Mouse (Mus musculus) spleen, adult 18-20 months (tissue): Measurements from ENCODE around the gene Olfr394.
"Not testable (repeated sequence)": the region's sequence is repeated elsewhere in the genome, so short reads cannot be mapped to it uniquely, and the experiment has no call there.

ENCODE experiments used
- DNase-seq, 2 experiments: peaks; one replicate each; pipeline ENCODE4 v3.0.0; 2022; ENCODE audit warnings: mixed read lengths in 2 of 2

Gene Olfr394

DNA sequence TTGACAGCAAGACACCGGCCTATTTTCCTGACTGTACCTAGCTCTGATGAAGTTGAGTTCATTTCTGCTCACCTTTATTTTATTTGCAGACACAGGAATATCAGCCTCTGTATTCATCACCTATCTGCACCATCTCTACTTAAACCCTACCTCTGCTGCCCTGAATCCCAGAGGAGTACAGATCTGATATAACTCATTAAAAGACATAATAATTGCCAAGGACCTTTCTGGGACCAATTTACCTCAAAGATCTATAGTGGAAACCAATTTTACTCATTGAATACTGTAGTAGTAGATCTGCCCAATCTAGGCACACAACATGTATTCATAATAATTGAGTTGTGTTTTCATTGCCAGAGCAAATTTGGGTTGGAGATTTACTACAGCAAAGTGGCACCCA lies at the start of gene Olfr394:
Gene Olfr394 (minus strand): TSS at position 101 of the 400 bp plus-strand sequence.
- DNase-seq: no peak

DNA sequence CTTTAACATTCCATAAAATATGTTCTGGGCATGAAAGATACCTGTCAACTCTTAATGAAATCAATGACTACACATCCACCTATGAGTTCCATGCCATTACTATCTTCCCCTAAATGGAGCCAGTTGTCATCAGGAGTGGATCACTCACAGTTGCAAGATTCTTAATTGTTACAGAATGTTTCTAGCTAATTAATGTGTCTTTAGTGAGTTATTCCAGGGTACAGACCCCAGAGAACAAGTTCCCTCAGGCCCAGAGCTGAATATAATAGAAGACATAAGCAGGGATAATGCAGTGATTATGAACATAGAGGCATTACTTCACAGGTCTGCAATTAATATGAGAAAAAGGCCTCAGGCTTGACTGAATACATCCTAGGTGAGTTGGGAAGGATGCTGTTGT lies 45.8 kb upstream of the Olfr394 start, which contains the start of gene Olfr23:
Gene Olfr23 (plus strand): TSS at position 301 of the 400 bp plus-strand sequence.
- no peak for DNase-seq

DNA sequence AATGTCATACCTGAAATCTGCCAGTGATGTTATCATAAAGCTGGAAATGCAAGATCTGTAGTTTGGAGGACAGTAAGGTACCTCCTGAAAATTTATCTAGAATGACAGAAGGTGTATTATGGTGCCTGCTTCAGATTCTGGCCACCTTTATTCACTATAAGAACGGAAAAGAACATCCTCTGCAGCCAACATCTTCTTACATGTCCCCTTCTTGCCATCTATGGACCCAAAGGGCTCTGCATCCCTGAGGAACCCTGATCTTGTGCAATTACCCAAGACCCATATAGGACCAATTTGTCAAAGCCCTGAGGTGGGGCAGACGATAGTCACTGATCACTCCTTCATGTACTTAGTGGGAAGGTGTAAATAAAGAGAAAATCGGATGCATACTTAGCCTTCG lies 18.6 kb upstream of the Olfr394 start, which contains the start of gene Olfr395:
Gene Olfr395 (minus strand): TSS at position 101 of the 400 bp plus-strand sequence.
- not testable (repeated sequence) for DNase-seq

DNA sequence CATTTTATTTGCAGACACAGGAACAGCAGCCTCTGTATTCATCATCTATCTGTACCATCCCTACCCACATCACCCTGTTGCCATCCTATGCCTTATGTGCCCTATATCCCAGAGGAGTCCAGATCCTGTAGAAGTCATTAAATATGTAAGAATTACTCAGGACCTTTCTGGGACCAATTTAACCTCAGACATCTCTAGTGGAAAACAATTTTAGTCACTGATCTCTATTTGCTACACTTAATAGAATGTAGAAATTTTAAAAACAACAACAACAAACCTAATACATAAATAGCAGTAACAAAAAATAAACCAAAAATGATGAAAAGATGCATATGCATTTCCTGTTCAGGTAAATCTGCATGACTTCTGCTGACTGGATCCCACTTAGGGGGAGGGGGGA lies 39.2 kb downstream of the Olfr394 start, which contains the start of gene Olfr393:
Gene Olfr393 (minus strand): TSS at position 101 of the 400 bp plus-strand sequence.
- no peak for DNase-seq
